Mouse (Mus musculus): ENCODE measurements around the gene Nphs1. TPM values are rescaled to one million over a fixed set of nuclear protein-coding genes. Genes with fewer than 3 reads are reported as not detected.
"Not testable (repeated sequence)": the region's sequence is repeated elsewhere in the genome, so short reads cannot be mapped to it uniquely, and the experiment has no call there.

The Nphs1 gene
- polyA plus RNA-seq, 1 experiment from 2014 or later, result not detected

- Histone ChIP-seq H3K4me3 (replicated peaks) (no peak overlapping the region), H3K36me3 (no peaks in the 10 kb centered on the region), H3K4me2 (no peak overlapping the region), H3K27ac (no peak overlapping the region), H3K9ac (replicated peaks) (no peak overlapping the region), H3K9me3 (no peaks in the 10 kb centered on the region), H3K27me3 (peaks cover 30% of the 10 kb centered on the region), H3K4me1 (replicated peaks) (no peaks in the 10 kb centered on the region)
- WGBS, result 26% methylated on average over 4 of the region's 4 CpGs
- ATAC-seq (ENCODE audit: insufficient number of reproducible peaks, insufficient read depth, low FRiP score, low TSS enrichment, low read depth), result no peak
Observed at GRCm38 (mm10) chr7:30492765-30493164, 34.6 kb downstream of the Nphs1 start.

GRCm38 (mm10) chr7:30493401-30493931 is 35.4 kb downstream of the Nphs1 start, which contains the start of gene Prodh2:
Prodh2 (plus strand) TSS chr7:30493622.
- H3K9ac ChIP-seq (replicated peaks), result no peak within 1 kb of the TSS
- no peak within 1 kb of the TSS for H3K4me3 ChIP-seq (replicated peaks)
- H3K36me3 ChIP-seq, result no peaks in the 10 kb centered on the region
- no peaks in the 10 kb centered on the region for H3K9me3 ChIP-seq
- whole genome bisulfite sequencing, result 65% methylated on average over 11 of the region's 11 CpGs
- no peak for ATAC-seq (ENCODE audit: insufficient number of reproducible peaks, insufficient read depth, low FRiP score, low TSS enrichment, low read depth)
- H3K4me1 ChIP-seq (replicated peaks), result no peaks in the 10 kb centered on the region
- H3K27me3 ChIP-seq, result peaks cover 30% of the 10 kb centered on the region
- H3K4me2 ChIP-seq, result no peak within 1 kb of the TSS
- H3K27ac ChIP-seq, result no peak within 1 kb of the TSS

- H3K27me3 ChIP-seq, result peaks cover 22% of the 10 kb centered on the region
- ATAC-seq (ENCODE audit: insufficient number of reproducible peaks, insufficient read depth, low FRiP score, low TSS enrichment, low read depth); H3K36me3 ChIP-seq; H3K4me3 ChIP-seq (replicated peaks); H3K4me2 ChIP-seq; H3K27ac ChIP-seq; H3K4me1 ChIP-seq (replicated peaks); H3K9me3 ChIP-seq; H3K9ac ChIP-seq (replicated peaks): not testable (repeated sequence)
- 52% methylated on average over 5 of the region's 5 CpGs for WGBS
Observed at GRCm38 (mm10) chr7:30495506-30496042, 37.5 kb downstream of the Nphs1 start.

GRCm38 (mm10) chr7:30501159-30501558 is 43.0 kb downstream of the Nphs1 start:
- ATAC-seq (ENCODE audit: insufficient number of reproducible peaks, insufficient read depth, low FRiP score, low TSS enrichment, low read depth); H3K4me1 ChIP-seq (replicated peaks); H3K27ac ChIP-seq; H3K9ac ChIP-seq (replicated peaks); H3K27me3 ChIP-seq; H3K4me3 ChIP-seq (replicated peaks); H3K9me3 ChIP-seq; H3K4me2 ChIP-seq; H3K36me3 ChIP-seq: not testable (repeated sequence)
- 74% methylated on average over 5 of the region's 5 CpGs for WGBS

- ATAC-seq (ENCODE audit: insufficient number of reproducible peaks, insufficient read depth, low FRiP score, low TSS enrichment, low read depth), result no peak
- H3K4me1 ChIP-seq (replicated peaks), result no peaks in the 10 kb centered on the region
- 70% methylated on average over 4 of the region's 4 CpGs for WGBS
- H3K27me3 ChIP-seq, result no peaks in the 10 kb centered on the region
- H3K9me3 ChIP-seq, result no peaks in the 10 kb centered on the region
- H3K4me2 ChIP-seq, result no peak overlapping the region
- no peak overlapping the region for H3K4me3 ChIP-seq (replicated peaks)
- no peaks in the 10 kb centered on the region for H3K36me3 ChIP-seq
- H3K27ac ChIP-seq, result no peak overlapping the region
- H3K9ac ChIP-seq (replicated peaks), result no peak overlapping the region
Observed at GRCm38 (mm10) chr7:30508061-30508460, 49.9 kb downstream of the Nphs1 start.

GRCm38 (mm10) chr7:30515003-30515760 is 57.1 kb downstream of the Nphs1 start:
- no peaks in the 10 kb centered on the region for H3K27me3 ChIP-seq
- ATAC-seq (ENCODE audit: insufficient number of reproducible peaks, insufficient read depth, low FRiP score, low TSS enrichment, low read depth), result no peak

GRCm38 (mm10) chr7:30518325-30518724 is 60.2 kb downstream of the Nphs1 start:
- Histone ChIP-seq H3K36me3 (peaks cover 9% of the 10 kb centered on the region), H3K9ac (replicated peaks) (no peak overlapping the region), H3K27ac (no peak overlapping the region), H3K4me2 (no peak overlapping the region), H3K4me3 (replicated peaks) (no peak overlapping the region), H3K9me3 (no peaks in the 10 kb centered on the region), H3K27me3 (no peaks in the 10 kb centered on the region), H3K4me1 (replicated peaks) (no peaks in the 10 kb centered on the region)
- ATAC-seq (ENCODE audit: insufficient number of reproducible peaks, insufficient read depth, low FRiP score, low TSS enrichment, low read depth), result no peak
- WGBS, result 40% methylated on average over 8 of the region's 8 CpGs

More at GRCm38 (mm10) chr7:30515003-30515760, 57.1 kb downstream of the Nphs1 start:
- H3K4me1 ChIP-seq (replicated peaks), result no peaks in the 10 kb centered on the region
- no peak overlapping the region for H3K27ac ChIP-seq
- H3K4me3 ChIP-seq (replicated peaks), result no peak overlapping the region
- H3K4me2 ChIP-seq, result no peak overlapping the region
- H3K9ac ChIP-seq (replicated peaks), result no peak overlapping the region
- H3K36me3 ChIP-seq, result no peaks in the 10 kb centered on the region
- no peaks in the 10 kb centered on the region for H3K9me3 ChIP-seq
- 54% methylated on average over 24 of the region's 24 CpGs for WGBS

GRCm38 (mm10) chr7:30520396-30520795 is 62.3 kb downstream of the Nphs1 start:
- 89% methylated on average over 4 of the region's 4 CpGs for WGBS
- H3K4me1 ChIP-seq (replicated peaks), result no peaks in the 10 kb centered on the region
- H3K9me3 ChIP-seq, result no peaks in the 10 kb centered on the region
- 0 out of 2 replicates have a peak, but pooled peaks have one; percentile 32 for ATAC-seq (ENCODE audit: insufficient number of reproducible peaks, insufficient read depth, low FRiP score, low TSS enrichment, low read depth)
- no peak overlapping the region for H3K9ac ChIP-seq (replicated peaks)
- H3K27ac ChIP-seq, result no peak overlapping the region
- peaks cover 29% of the 10 kb centered on the region for H3K36me3 ChIP-seq
- no peak overlapping the region for H3K4me3 ChIP-seq (replicated peaks)
- no peak overlapping the region for H3K4me2 ChIP-seq
- H3K27me3 ChIP-seq, result no peaks in the 10 kb centered on the region

GRCm38 (mm10) chr7:30520856-30521255 is 62.7 kb downstream of the Nphs1 start:
- no peaks in the 10 kb centered on the region for H3K9me3 ChIP-seq
- no peak overlapping the region for H3K4me2 ChIP-seq
- H3K36me3 ChIP-seq, result peaks cover 34% of the 10 kb centered on the region
- no peak overlapping the region for H3K27ac ChIP-seq
- 0 out of 2 replicates have a peak, but pooled peaks cover 2% of the 10 kb centered on the region for H3K4me1 ChIP-seq (replicated peaks)
- WGBS, result 79% methylated on average over 5 of the region's 5 CpGs
- H3K9ac ChIP-seq (replicated peaks), result no peak overlapping the region
- no peak for ATAC-seq (ENCODE audit: insufficient number of reproducible peaks, insufficient read depth, low FRiP score, low TSS enrichment, low read depth)
- no peak overlapping the region for H3K4me3 ChIP-seq (replicated peaks)
- no peaks in the 10 kb centered on the region for H3K27me3 ChIP-seq

- Histone ChIP-seq H3K9ac (replicated peaks) (no peak overlapping the region), H3K4me2 (no peak overlapping the region), H3K27ac (no peak overlapping the region), H3K27me3 (no peaks in the 10 kb centered on the region), H3K9me3 (no peaks in the 10 kb centered on the region), H3K36me3 (peaks cover 54% of the 10 kb centered on the region), H3K4me3 (replicated peaks) (no peak overlapping the region), H3K4me1 (replicated peaks) (peaks cover 14% of the 10 kb centered on the region)
- no peak for ATAC-seq (ENCODE audit: insufficient number of reproducible peaks, insufficient read depth, low FRiP score, low TSS enrichment, low read depth)
- 78% methylated on average over 9 of the region's 10 CpGs for WGBS
Observed at GRCm38 (mm10) chr7:30522871-30523270, 64.8 kb downstream of the Nphs1 start.

- Histone ChIP-seq H3K4me1 (replicated peaks) (peaks cover 14% of the 10 kb centered on the region), H3K9ac (replicated peaks) (no peak overlapping the region), H3K27ac (no peak overlapping the region), H3K27me3 (no peaks in the 10 kb centered on the region), H3K4me3 (replicated peaks) (no peak overlapping the region), H3K9me3 (no peaks in the 10 kb centered on the region), H3K4me2 (no peak overlapping the region), H3K36me3 (peaks cover 70% of the 10 kb centered on the region)
- WGBS, result 80% methylated on average over 6 of the region's 6 CpGs
- no peak for ATAC-seq (ENCODE audit: insufficient number of reproducible peaks, insufficient read depth, low FRiP score, low TSS enrichment, low read depth)
Observed at GRCm38 (mm10) chr7:30524487-30524886, 66.4 kb downstream of the Nphs1 start.
